Mouse (Mus musculus): ENCODE data around the gene 4930578C19Rik.
A peak's percentile ranks its signal among the peaks of the same experiment; 100 is the strongest.
"Not testable (repeated sequence)": the region's sequence is repeated elsewhere in the genome, so short reads cannot be mapped to it uniquely, and the experiment has no call there.

4930578C19Rik gene

DNA sequence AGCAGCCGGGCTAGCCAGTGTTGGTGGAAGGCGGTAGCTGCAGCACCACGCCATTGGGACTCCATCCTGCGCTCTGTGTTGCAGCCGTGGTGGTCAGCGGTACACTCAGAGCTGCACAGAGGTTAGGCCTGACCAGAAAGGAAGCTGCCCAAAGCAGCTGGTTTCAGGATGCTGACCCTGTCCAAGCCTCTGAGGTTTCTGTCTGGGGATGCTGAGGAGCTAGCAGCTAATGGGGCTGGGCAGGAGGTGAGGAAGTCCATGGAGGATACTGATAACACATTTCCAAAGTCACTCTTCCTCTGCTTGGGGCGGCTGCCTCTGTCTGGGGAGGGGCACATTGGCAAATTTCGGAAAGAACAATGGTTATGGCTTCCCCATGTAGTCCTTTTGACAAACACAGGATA, at the start of gene 4930578C19Rik:
TSS of gene 4930578C19Rik (minus strand) at position 200 of the 404 bp plus-strand sequence.
- no peak for DNase-seq (ENCODE audit: low spot score in 2 of 2)

DNA sequence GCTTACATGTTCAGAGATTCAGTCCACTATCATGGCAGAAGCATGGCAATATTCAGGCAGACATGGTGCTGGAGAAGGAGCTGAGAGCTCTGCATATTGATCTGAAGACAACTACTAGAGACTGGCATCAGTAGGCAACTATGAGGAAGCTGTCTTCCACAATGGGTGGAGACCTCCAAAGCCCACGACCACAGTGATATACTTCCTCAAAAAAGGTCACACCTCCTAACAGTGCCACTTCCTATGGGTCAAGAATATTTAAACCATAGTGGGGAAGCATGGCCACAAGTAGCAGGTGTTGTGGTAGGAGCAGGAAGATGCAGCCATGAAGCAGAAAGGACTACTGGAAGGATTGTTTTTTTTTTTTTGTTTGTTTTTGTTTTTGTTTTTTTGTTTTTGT, 6.5 kb upstream of the 4930578C19Rik start:
- DNase-seq (ENCODE audit: low spot score in 2 of 2): no peak

DNA sequence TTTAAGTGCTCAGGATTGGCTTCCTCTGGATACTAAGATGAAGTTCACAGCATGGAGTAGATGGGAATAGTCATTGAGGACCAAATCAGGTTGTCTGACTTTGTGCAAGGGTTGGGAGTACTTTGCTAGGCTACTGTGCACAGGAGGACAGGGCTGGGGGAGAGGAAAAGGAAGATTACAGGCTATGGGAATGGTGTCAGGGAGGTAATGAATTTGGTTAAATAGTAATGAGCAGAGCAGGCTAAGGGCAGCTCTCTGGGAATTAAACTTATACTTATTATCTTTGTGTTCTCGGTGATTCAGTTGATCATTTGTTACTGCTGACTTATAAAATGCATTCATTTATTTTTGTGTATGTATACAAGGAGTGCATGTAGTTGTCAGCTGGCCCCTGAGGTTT, 1.7 kb upstream of the 4930578C19Rik start:
- DNase-seq (ENCODE audit: low spot score in 2 of 2): no peak

DNA sequence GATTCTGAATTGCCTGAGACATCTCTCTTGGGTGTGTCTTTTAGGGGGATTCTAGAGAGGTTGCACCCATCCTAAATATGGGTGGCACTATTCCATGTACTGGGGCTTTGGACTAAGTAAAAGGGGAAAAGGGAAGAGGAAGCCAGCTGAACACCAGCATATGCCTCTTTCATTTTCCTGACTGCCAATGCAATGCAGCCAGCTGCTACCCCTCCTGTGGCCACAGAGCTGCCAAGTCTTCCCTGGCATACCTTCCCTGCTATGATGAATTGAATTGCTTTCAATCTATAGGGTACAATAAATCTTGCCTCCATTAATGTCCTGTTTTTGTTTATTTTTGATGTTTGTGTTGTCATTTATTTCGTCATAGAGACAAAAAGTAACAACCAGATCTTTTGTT, 9.6 kb downstream of the 4930578C19Rik start:
- DNase-seq (ENCODE audit: low spot score in 2 of 2): no peak

DNA sequence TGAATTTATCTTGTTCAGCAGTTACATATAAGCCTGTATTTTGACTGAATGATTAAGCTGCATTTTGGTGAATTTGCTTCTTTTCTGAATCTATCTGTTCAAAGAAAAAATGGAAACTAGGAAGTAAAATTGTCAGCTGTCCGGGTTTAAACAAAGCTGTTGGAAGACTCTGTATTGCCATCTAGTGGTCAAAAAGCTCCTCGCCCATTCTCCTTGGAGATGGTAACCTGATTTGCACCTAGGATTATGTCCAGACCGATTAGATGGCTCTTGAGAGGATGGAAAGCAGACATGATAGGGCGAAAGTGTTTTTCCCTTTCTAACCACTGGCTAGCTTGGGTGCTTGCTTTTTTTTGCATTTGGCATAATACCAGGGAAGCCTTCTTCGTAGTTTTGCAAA, 19.1 kb downstream of the 4930578C19Rik start:
- peak; percentile 27 to 79 for DNase-seq (ENCODE audit: low spot score in 2 of 2)

- DNase-seq (ENCODE audit: low spot score in 2 of 2): no peak
These were observed 35.7 kb downstream of the 4930578C19Rik start for GRCm38 (mm10) chrX:18425451-18425850.

DNA sequence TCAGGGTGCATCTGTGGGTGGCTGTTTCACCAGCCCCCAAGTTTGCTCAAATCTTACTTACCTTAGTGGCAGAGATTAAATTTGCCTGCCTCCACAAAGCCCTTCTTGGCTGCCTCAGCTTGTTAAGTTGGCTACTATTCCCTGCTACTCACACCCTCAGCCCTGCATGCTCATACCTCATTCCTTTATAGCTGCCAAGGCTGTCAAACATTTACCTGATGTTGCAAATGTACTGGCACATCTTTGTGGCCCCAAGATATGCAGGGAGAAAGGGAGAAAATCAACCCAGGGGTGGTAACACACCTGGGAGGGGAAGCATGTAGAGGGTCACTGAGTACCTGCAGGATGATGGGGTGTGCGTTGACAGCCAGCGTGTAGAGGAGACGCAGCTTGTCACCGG, 38.0 kb downstream of the 4930578C19Rik start:
- no peak for DNase-seq (ENCODE audit: low spot score in 2 of 2)

DNA sequence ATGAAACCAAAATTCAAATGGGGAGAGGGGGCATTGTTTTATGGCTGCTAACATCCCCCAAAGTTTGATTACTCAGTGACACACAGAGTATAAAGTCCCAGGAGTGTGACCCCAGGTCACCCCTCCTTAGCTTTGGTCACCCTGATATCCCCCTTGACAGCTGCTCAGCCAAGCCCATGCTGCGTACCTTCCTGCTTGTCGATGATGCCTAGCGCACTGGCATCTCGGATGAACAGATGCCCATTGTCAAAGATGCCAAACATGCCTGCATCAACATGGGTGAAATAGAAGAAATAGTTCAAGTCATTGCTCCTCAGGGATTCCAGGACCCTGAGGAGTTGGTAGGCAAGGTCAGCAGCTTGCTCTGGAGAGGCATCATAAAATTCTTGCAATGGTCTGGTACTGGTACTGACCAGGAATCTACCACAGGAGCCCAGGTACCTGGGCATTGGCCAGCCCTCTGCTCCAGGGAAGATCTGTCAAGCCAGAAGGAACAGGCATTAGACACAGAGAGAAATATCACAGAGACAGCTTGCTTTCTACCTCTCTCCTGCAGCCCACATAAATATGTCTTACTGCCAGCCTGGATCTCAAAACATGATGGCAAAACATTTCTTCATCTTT, 40.9 kb downstream of the 4930578C19Rik start:
- DNase-seq (ENCODE audit: low spot score in 2 of 2): no peak

- DNase-seq (ENCODE audit: low spot score in 2 of 2): no peak
These were observed 42.2 kb downstream of the 4930578C19Rik start for GRCm38 (mm10) chrX:18418977-18419376.

GRCm38 (mm10) chrX:18414560-18414959, 46.6 kb downstream of the 4930578C19Rik start:
- DNase-seq (ENCODE audit: low spot score in 2 of 2): no peak

DNA sequence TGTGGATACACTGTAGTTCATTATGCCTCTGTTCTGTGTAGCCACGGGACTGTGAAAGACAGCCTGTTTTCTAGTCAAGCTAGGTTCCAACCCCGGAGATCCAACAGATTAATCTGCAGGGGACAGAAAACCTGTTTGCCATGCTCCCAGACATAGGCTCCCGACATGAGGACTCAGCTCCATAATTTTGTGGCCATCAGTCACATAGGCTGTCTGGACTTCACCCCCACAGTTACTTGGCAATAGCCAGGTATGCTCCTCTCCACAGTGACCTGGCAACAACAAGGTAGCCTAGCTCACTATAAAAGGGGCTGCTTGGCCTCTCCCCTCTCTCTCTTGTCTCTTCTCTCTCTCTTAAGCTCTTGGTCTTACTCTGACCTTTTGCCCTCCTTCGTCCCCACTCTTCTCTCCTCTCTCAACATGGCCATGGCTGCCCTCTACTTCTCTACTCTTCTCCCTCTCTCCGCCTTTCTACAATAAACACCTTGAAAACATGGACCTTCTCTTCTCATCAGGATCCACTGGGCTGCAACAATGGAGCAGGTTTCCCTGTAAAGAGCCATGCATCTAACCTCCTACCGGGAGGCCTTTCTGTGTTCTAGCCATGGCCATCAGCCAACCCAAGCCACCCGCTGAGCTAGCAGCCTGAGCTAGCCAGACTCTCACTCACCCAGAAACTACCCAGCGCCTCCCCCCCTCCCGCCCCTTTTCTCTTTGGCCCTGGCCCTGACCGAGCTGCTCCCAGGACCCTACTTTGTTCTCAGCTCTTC, 49.9 kb downstream of the 4930578C19Rik start:
- no peak for DNase-seq (ENCODE audit: low spot score in 2 of 2)

GRCm38 (mm10) chrX:18409598-18409997, 51.6 kb downstream of the 4930578C19Rik start:
- peak in 1 of 2 experiments; percentile 9 for DNase-seq (ENCODE audit: low spot score in 2 of 2)

- no peak for DNase-seq (ENCODE audit: low spot score in 2 of 2)
These were observed 58.9 kb downstream of the 4930578C19Rik start for GRCm38 (mm10) chrX:18402296-18402695.

DNA sequence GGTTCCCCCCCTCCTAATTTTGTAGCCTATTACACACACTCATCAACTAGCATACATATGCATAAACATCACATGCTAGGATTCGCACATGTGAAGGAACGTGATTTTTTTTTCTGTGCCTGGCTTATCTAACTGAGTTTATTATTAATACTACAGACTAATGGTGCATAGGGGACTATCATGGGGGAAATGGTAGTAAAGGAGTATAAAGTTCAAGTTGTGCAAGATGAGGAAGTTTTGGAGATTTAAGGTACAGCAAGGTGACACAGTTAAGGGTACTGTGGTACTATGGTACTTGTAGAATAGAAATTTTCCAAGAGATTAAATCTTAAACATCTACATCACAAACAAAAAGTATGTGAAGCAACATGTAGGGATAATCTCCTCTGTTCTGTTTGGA, 64.5 kb downstream of the 4930578C19Rik start:
- DNase-seq (ENCODE audit: low spot score in 2 of 2): no peak

DNA sequence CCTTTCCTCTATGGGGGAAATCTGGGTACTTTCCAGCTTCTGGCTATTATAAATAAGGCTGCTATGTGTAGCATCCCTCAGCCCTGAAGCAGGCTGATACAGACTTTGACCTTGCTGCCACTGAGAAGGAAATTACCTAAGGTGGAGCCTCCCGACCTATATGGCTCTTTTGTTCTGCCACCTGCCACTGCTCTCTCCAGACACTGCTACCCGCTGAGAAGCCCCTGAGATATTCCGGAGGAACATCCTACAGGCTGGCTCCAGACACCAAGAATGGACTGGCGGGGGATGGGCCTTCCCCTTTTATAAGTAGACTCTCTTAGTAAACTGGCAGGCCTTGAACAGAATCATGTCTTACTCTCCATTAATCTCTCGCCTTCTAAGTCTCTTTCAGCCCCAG, 77.0 kb downstream of the 4930578C19Rik start:
- not testable (repeated sequence) for DNase-seq (ENCODE audit: low spot score in 2 of 2)
